Mouse (Mus musculus) forebrain, embryonic 10.5 days (tissue): ENCODE data around the gene Mypn. TPM values are rescaled to one million over a fixed set of nuclear protein-coding genes. Genes with fewer than 3 reads are reported as not detected.

ENCODE experiments used
- DNase-seq: peaks from one replicate; pipeline ENCODE4 v3.0.0-alpha.2; 2017; ENCODE audit warnings: low spot score; ENCODE audit errors: extremely low spot score
- H3K27ac ChIP-seq: fragments of 300-500 bp; sonication (generic); 2 replicates; pipeline ENCODE4 v1.5.1; 2016; ENCODE audit warnings: mild to moderate bottlenecking
- H3K27me3 ChIP-seq: fragments of 300-500 bp; sonication (generic); 2 replicates; pipeline ENCODE4 v1.6.1; 2016; ENCODE audit warnings: mild to moderate bottlenecking; ENCODE audit not compliant: poor library complexity, severe bottlenecking
- H3K36me3 ChIP-seq: fragments of 300-500 bp; sonication (generic); replicated peaks from 2 replicates; pipeline ENCODE4 v1.6.1; 2016; ENCODE audit warnings: mild to moderate bottlenecking, moderate library complexity
- H3K4me1 ChIP-seq: fragments of 300-500 bp; sonication (generic); 2 replicates; pipeline ENCODE4 v1.6.1; 2016
- H3K4me3 ChIP-seq: fragments of 300-500 bp; sonication (generic); 2 replicates; pipeline ENCODE4 v1.5.1; 2016; ENCODE audit warnings: mild to moderate bottlenecking, moderate library complexity
- H3K9me3 ChIP-seq: fragments of 300-500 bp; sonication (generic); 2 replicates; pipeline ENCODE4 v1.6.1; 2016; ENCODE audit warnings: mild to moderate bottlenecking, moderate library complexity
- WGBS: fragments of 180-500 bp; shearing (Covaris S2); methylation state at CpG from one replicate; pipeline ENCODE4 v1.1.7; 2016; 5-methylcytosine and 5-hydroxymethylcytosine counted together
- polyA plus RNA-seq: library from polyadenylated mRNA; unstranded; fragments of >200 nt; fragmentation: Nextera tagmentation; extraction: Ambion mirVana; gene quantifications from 2 replicates; pipeline ENCODE4 v1.2.1, GENCODE M21; 2016

The Mypn gene
- polyA plus RNA-seq, 1 experiment from 2014 or later: 0.05 TPM

DNA sequence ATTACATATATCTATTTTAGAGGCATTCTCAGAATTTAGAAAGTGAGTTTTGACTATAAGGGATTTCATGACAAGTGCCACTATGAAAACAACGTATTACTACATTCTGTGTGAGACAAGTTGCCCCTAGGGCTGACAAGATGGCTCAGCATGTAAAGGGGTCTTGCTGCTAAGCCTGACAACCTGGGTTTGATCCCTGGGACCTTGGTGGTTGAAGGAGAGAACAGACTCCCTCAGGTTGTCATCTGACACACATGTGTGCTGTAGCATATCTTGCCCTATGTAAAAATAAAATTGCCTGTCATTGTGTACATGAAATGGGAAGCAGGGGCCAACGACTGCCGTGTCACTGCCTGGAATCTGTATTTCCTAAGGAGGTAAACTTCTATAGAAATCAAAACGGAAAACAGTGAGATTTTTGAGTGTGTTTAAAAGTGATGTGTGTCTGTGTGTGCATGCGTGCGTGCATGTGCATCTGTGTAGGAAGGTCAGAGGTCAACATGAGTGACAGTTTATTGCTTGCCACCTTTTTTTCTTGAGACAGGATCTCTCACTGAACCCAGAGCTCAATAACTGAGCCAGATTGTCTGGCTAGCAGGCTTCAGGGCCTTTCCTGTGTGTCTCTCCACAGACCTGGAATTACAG lies 89.9 kb downstream of the Mypn start:
- peaks cover 11% of the 10 kb centered on the region; the same call in 1 of the 2 replicates for H3K9me3 ChIP-seq
- no peak for DNase-seq
- H3K36me3 ChIP-seq: no peaks in the 10 kb centered on the region
- no peaks in the 10 kb centered on the region for H3K4me1 ChIP-seq
- WGBS: 89% methylated on average over 6 of the region's 6 CpGs
- H3K27ac ChIP-seq: no peak overlapping the region
- H3K4me3 ChIP-seq: no peak overlapping the region
- H3K27me3 ChIP-seq: no peaks in the 10 kb centered on the region

DNA sequence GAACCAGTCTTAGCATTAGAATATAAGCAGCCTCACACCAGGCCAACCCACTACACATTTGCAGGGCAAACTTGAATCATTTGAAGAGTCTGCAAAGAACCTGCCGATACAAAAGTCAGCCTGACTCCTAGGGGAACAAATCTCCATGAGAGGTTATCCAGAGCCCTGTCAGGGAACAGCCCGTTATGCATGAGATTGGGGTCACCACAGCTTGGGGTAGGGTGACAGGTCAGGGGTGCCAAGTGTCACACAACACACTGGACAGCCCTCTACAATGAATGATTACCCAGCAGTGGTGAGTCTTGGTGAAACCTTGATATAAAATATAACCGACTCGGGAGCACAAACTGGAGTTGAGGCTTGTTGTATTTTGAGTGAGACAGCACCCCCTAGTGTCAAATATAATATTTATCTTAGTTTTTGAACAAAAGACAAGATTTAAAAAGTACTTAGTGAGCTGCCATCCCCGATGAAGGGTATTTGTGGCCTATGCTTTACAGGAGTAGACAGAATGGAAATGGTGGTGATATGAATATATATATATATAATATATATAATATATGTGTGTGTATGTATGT lies 90.6 kb downstream of the Mypn start:
- DNase-seq: no peak
- H3K4me1 ChIP-seq: no peaks in the 10 kb centered on the region
- 68% methylated on average over 5 of the region's 5 CpGs for WGBS
- no peaks in the 10 kb centered on the region for H3K27me3 ChIP-seq
- no peak overlapping the region for H3K4me3 ChIP-seq
- no peaks in the 10 kb centered on the region for H3K36me3 ChIP-seq
- H3K27ac ChIP-seq: no peak overlapping the region
- peaks cover 11% of the 10 kb centered on the region; the same call in 1 of the 2 replicates for H3K9me3 ChIP-seq

DNA sequence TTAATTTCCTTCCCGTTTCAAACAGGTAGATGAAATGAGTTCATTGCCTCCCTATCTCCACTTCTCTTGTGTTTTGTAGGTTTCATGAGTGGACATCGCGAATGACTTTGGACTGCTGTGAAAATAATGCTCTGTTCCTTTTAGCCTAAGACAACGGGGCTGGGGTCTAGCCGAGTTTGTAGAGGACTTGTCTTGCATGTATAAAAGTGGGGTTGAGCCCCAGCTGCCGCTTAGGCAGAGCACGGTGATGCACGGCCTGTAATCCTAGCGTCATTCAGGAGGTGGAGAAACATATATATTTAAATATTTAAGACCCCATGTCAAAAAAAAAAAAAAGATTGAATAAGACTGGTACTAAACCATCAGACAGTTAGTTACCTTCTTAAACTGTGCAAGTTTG lies 103.1 kb downstream of the Mypn start:
- peak overlapping the region; percentile 61 for H3K4me3 ChIP-seq
- no peak for DNase-seq
- 10% methylated on average over 9 of the region's 9 CpGs for WGBS

DNA sequence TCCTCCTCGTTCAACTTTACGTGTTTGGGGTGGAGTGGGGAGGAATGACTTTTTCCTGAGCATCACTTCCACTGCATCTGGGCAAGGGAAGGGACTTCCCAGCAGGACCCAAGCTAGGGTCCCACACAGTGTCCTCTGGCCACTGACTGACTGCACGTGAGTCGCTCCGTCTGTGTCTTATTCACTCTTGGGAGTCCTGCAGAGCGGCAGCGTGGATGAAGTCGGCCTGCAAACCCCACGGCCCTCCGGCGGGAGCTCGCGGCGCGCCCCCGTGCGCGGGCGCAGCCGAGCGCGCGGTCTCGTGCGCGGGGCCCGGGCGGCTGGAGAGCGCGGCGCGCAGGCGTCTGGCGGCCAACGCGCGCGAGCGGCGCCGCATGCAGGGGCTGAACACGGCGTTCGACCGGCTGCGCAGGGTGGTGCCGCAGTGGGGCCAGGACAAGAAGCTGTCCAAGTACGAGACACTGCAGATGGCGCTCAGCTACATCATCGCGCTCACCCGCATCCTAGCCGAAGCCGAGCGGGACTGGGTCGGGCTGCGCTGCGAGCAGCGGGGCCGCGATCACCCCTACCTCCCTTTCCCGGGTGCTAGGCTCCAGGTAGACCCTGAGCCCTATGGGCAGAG lies 103.7 kb downstream of the Mypn start:
- Histone ChIP-seq H3K4me1 (peaks cover 18% of the 10 kb centered on the region), H3K27ac (peak overlapping the region; percentile 80), H3K4me3 (peak overlapping the region; percentile 61), H3K36me3 (no peaks in the 10 kb centered on the region), H3K9me3 (no peaks in the 10 kb centered on the region), H3K27me3 (peaks cover 51% of the 10 kb centered on the region)
- WGBS: under 1% methylated on average over 62 of the region's 62 CpGs
- DNase-seq: peak; percentile 69

More for the DNA sequence above, 103.1 kb downstream of the Mypn start:
- H3K9me3 ChIP-seq: no peaks in the 10 kb centered on the region
- H3K27me3 ChIP-seq: peaks cover 51% of the 10 kb centered on the region
- H3K36me3 ChIP-seq: no peaks in the 10 kb centered on the region
- peaks cover 18% of the 10 kb centered on the region for H3K4me1 ChIP-seq
- H3K27ac ChIP-seq: peak overlapping the region; percentile 80

DNA sequence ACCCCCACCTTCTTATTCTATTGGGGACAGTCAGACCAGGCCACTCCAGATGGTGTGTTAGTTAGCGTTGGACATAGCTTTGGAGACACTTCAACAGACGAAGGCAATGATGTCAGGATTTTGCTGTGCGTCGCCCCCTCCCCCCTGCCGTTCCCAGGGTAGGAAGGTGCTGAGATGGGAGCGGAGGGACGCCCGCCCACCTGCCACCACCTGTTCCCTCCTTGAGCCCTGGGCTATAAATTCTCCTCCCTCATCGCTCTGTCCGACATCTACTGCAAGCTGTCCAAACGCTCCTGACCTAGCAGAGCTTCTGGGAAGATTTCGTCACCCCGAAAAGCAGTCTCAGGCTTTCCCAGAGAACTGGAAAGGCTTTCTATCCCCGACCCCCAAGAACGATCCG lies 104.2 kb downstream of the Mypn start, which contains the start of gene Atoh7:
Atoh7 (plus strand) TSS at position 131 of the 400 bp plus-strand sequence.
- peak within 1 kb of the TSS; percentile 61 for H3K4me3 ChIP-seq
- no peak for DNase-seq
- H3K27ac ChIP-seq: peak within 1 kb of the TSS; percentile 80
- H3K4me1 ChIP-seq: peaks cover 18% of the 10 kb centered on the region
- 3% methylated on average over 16 of the region's 16 CpGs for WGBS
- no peaks in the 10 kb centered on the region for H3K9me3 ChIP-seq
- H3K27me3 ChIP-seq: peaks cover 51% of the 10 kb centered on the region
- no peaks in the 10 kb centered on the region for H3K36me3 ChIP-seq

DNA sequence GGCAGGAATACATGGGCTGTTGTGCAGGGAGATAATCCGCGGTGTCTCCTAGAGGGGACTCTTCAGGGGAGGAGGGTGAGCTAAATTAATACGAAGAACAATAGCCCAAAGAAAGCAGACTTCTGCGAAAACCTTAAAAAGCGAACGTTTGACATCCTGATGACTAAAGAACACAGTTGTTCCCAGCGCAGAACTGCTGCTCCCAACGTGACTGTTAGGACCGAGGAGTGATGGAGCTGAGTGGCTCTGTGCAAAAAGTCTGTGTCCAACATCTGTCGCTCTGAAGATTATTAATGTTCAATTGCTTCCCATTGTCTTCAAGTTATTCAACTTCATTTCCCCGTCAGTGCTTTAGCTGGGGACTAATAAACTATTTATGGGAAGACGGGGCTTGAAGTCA lies 105.6 kb downstream of the Mypn start:
- 65% methylated on average over 12 of the region's 12 CpGs for WGBS

DNA sequence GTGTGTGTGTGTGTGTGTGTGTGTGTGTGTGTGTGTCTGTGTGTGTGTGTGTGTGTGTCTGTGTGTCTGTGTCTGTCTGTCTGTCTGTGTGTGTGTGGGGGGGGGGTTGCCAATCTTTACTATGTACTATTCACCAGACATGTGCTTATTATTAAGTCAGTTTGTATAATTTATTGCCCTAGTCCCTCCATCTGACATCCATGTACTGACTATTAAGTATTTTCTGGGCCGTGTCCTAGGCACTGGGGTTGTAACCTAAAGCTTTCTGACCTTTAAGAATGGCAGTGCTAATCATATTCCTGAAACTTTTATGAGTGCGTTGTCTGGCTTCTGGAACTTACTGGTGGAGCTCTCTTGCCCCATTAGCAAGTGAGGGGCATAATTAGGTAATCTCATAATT lies 107.0 kb downstream of the Mypn start:
- H3K9me3 ChIP-seq: no peaks in the 10 kb centered on the region
- peaks cover 18% of the 10 kb centered on the region for H3K4me1 ChIP-seq
- H3K4me3 ChIP-seq: no peak overlapping the region
- WGBS: 82% methylated on average over 2 of the region's 2 CpGs
- H3K27ac ChIP-seq: no peak overlapping the region
- no peaks in the 10 kb centered on the region for H3K36me3 ChIP-seq
- DNase-seq: no peak
- peaks cover 47% of the 10 kb centered on the region for H3K27me3 ChIP-seq

More for the DNA sequence above, 105.6 kb downstream of the Mypn start:
- Histone ChIP-seq H3K9me3 (no peaks in the 10 kb centered on the region), H3K27me3 (peaks cover 51% of the 10 kb centered on the region), H3K27ac (no peak overlapping the region), H3K36me3 (no peaks in the 10 kb centered on the region), H3K4me3 (no peak overlapping the region), H3K4me1 (peaks cover 18% of the 10 kb centered on the region)
- no peak for DNase-seq

DNA sequence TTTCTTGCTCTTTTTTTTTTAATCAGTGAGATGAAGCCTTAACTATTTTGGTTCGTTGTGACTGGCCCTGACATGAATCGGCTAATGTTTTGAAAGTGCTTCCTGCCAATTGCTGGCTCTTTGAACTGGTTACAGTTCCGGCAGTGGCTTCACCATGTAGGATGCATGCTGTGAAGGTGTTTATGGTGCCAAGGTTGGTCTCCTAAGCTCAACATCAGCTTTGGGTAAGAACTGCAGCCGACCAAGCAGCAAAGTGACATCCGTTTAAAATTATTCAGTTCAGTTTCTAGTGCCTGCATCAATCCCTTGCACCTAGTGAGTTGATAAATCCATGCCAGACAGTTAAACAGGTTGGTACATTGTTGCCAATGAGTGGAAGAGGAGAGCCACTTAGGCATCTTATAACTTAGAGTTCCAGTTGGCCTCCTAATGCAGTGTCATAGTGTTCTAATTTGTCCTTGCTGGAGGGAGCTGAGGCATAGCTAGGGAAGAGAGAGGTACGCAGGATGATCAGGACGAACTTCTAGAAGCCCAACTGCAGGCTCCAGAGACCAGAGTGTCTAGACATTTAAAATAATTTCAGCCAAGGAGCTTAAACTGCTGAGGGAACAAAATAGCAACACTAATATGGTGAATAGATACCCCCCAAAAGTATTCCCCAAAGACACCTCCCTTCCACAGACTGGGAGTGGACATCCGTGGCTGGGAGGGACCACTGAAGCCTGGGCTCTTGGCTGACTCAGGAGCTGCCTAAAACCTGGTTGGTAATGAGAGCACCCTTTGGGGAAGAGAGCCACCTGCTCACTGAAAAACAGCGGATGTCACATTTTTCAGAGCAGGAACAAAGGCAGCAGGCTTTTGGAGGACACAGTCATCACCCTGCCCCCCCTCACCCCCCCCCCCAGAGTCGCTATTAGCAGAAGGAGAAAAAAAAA lies 110.9 kb downstream of the Mypn start:
- peaks cover 34% of the 10 kb centered on the region for H3K27me3 ChIP-seq
- H3K4me1 ChIP-seq: peaks cover 17% of the 10 kb centered on the region
- 77% methylated on average over 10 of the region's 10 CpGs for WGBS
- H3K36me3 ChIP-seq: no peaks in the 10 kb centered on the region
- no peak for DNase-seq
- H3K4me3 ChIP-seq: no peak overlapping the region
- H3K27ac ChIP-seq: no peak overlapping the region
- H3K9me3 ChIP-seq: no peaks in the 10 kb centered on the region

DNA sequence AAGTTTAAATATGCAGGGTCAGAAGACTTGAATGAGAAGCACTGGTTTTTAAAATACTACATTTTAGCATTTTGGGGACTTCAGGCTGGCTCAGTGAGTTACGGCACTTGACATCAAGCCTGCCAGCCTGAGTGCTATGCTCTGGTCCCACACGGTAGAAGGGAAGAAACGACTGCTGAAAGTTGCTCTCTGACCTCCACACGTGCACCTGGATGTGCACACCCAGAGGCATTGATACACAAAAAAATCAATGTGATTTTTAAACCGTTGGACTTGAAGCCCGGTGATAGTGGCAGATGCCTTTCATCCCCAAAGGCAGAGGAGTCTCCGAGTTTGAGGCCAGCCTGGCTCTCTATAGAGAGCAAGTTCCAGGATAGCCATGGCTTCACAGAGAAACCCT lies 111.8 kb downstream of the Mypn start:
- Histone ChIP-seq H3K27me3 (peaks cover 26% of the 10 kb centered on the region), H3K9me3 (no peaks in the 10 kb centered on the region), H3K36me3 (no peaks in the 10 kb centered on the region), H3K4me3 (no peak overlapping the region), H3K4me1 (peaks cover 17% of the 10 kb centered on the region), H3K27ac (no peak overlapping the region)
- no peak for DNase-seq
- 86% methylated on average over 7 of the region's 7 CpGs for WGBS

DNA sequence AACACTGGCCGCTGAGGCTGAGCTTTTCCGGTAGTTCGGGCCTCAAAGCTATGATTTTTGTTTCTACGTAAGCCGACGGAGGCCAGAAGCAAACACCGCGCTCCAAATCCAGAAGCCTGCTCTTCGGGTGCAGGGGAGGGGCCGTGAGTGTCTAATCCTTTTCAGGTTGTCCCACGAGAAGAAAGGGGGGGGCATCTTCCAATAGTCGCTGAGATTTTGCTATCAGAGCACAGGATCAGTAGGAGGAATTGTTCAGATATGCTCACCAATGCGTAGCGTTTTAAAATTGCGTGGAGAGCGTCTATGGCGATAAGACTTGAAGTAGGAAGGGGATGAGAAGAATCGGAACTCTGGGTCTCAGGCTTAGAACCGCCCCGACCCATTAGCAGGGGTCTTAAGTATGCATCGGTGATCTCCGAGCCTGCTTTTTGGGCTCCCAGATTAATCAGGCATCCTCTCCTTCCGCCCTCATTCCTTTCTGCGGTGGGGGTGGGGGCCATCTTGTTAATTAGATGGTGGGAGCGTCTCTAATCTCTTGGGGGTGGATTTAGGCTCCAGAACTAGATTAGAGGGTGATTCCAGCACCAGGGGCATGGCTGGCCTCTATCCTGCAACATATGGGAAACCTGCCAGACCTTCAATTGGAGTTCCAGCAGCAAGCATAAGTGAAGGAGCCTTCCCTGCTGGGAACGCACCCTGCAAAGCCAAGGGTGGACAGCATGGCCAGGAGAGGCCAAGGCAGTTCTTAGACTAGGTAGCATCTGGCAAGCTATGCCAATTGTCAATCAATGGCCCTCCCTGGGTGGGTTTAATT lies 113.8 kb downstream of the Mypn start:
- Histone ChIP-seq H3K27me3 (peaks cover 26% of the 10 kb centered on the region), H3K27ac (peak overlapping the region; percentile 70), H3K9me3 (no peaks in the 10 kb centered on the region), H3K4me3 (peak overlapping the region; percentile 51), H3K4me1 (peaks cover 17% of the 10 kb centered on the region), H3K36me3 (no peaks in the 10 kb centered on the region)
- 4% methylated on average over 26 of the region's 26 CpGs for WGBS
- peak; percentile 24 for DNase-seq

DNA sequence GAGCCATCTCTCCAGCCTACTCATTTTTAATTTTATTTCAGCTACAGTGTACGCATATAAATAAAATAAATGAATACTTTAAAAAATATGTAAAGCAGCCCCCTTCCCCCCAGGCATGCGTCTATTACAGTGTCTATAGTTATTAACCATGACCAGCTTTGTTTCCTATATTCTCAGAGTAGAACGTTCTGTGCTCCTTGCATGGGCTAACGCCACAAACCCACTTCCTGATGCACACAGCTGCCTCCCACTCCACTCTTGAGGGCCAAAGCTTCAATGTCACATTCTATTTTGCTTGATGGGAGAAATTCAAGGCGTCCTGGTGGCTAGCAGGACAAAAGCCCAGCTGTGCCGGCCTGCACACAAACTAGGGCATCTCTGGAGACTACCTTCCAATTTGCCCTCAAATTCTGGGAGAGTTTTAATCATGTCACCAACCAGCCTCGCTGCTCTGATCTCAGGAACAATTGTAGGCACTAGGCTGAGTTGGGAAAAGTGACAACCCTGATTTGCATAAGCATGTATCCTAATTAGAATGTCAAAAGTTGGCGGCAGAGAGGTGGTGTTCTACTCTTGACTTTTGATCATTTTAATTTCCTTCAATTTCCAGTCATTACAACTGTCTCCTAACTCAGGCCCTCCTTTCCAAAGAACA lies 114.5 kb downstream of the Mypn start:
- WGBS: 31% methylated on average over 8 of the region's 8 CpGs
- Histone ChIP-seq H3K4me3 (peak overlapping the region; percentile 51), H3K4me1 (peaks cover 17% of the 10 kb centered on the region), H3K36me3 (no peaks in the 10 kb centered on the region), H3K27me3 (peaks cover 26% of the 10 kb centered on the region), H3K27ac (peak overlapping the region; percentile 70; the same call in 1 of the 2 replicates), H3K9me3 (no peaks in the 10 kb centered on the region)
- no peak for DNase-seq
